Mouse (Mus musculus): ENCODE measurements around the gene Ltb4r2.

GRCm38 (mm10) chr14:55776711-55777110 is 15.5 kb downstream of the Ltb4r2 start:
- no peak for TF ChIP-seq CTCF (IDR thresholded peaks at IDR 0.05; ENCODE audit: insufficient read depth, low read depth, low read length)
- no peak for TF ChIP-seq POLR2A (IDR thresholded peaks at IDR 0.05; ENCODE audit: insufficient read depth, low read depth, low read length)

Measured in olfactory bulb, adult 2 months (tissue).